Mouse (Mus musculus) hindbrain, embryonic 13.5 days (tissue): Measurements from ENCODE around the gene Litaf. TPM values are rescaled to one million over a fixed set of nuclear protein-coding genes. Genes with fewer than 3 reads are reported as not detected.

Experiments used
- ATAC-seq: fragments of 200-750 bp; cut with Nextera tagmentation; 2 replicates; pipeline ENCODE4 v1.8.0; 2017; ENCODE audit warnings: moderate TSS enrichment; ENCODE audit not compliant: low FRiP score
- H3K27ac ChIP-seq: fragments of 300-500 bp; sonication (generic); 2 replicates; pipeline ENCODE4 v1.5.1; 2015; ENCODE audit warnings: inconsistent platforms, mild to moderate bottlenecking, moderate library complexity
- H3K27me3 ChIP-seq: fragments of 300-500 bp; sonication (generic); 2 replicates; pipeline ENCODE4 v1.6.1; 2015; ENCODE audit warnings: mild to moderate bottlenecking, inconsistent platforms
- H3K36me3 ChIP-seq: fragments of 300-500 bp; sonication (generic); 2 replicates; pipeline ENCODE4 v1.6.1; 2015; ENCODE audit warnings: mild to moderate bottlenecking, inconsistent platforms
- H3K4me1 ChIP-seq: fragments of 300-500 bp; sonication (generic); replicated peaks from 2 replicates; pipeline ENCODE4 v1.6.1; 2015; ENCODE audit warnings: inconsistent platforms
- H3K4me2 ChIP-seq: fragments of 300-500 bp; sonication (generic); 2 replicates; pipeline ENCODE4 v1.6.1; 2015; ENCODE audit warnings: inconsistent platforms, mild to moderate bottlenecking, moderate library complexity
- H3K4me3 ChIP-seq: fragments of 300-500 bp; sonication (generic); 2 replicates; pipeline ENCODE4 v1.5.1; 2015; ENCODE audit warnings: mild to moderate bottlenecking, inconsistent platforms
- H3K9ac ChIP-seq: fragments of 300-500 bp; sonication (generic); 2 replicates; pipeline ENCODE4 v1.6.1; 2015; ENCODE audit warnings: mild to moderate bottlenecking, inconsistent platforms
- H3K9me3 ChIP-seq: fragments of 300-500 bp; sonication (generic); 2 replicates; pipeline ENCODE4 v1.6.1; 2016; ENCODE audit warnings: inconsistent platforms
- WGBS: fragments of 180-500 bp; shearing (Covaris S2); methylation state at CpG from one replicate; pipeline ENCODE4 v1.1.7; 2015; 5-methylcytosine and 5-hydroxymethylcytosine counted together
- polyA plus RNA-seq: library from polyadenylated mRNA; unstranded; fragments of >200 nt; fragmentation: Nextera tagmentation; extraction: Ambion mirVana; gene quantifications from 2 replicates; pipeline ENCODE4 v1.2.1, GENCODE M21; 2015

Gene Litaf
- polyA plus RNA-seq, 1 experiment from 2014 or later, result 36.4 TPM

DNA sequence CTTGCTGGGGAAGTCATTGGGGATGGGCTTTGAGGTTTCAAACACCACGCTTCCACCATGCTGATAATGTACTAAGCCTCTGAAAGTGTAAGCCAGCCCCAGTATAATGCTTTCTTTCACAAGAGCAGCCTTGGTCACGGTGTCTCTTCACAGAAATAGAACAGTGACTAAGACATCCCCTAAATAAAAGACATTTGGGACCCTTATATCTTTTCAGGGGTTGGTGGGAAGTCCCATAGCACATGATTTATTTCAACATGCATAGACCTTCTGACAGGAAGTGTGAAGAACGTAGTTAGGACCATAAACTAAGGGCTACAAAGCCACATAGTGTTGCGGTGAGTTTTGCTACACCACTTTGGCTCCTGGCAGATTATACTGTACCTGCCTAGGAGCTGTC is 69.4 kb downstream of the Litaf start:
- Histone ChIP-seq H3K9me3 (0 out of 2 replicates have a peak, but pooled peaks cover under 1% of the 10 kb centered on the region), H3K4me1 (peaks cover 6% of the 10 kb centered on the region; the same call in 1 of the 2 replicates), H3K9ac (no peak overlapping the region), H3K4me3 (no peak overlapping the region), H3K27ac (no peak overlapping the region), H3K36me3 (no peaks in the 10 kb centered on the region), H3K27me3 (no peaks in the 10 kb centered on the region), H3K4me2 (no peak overlapping the region)
- WGBS, result 85% methylated on average over 4 of the region's 4 CpGs
- no peak for ATAC-seq

- ATAC-seq, result peak; percentile 93
- H3K27ac ChIP-seq, result peak overlapping the region; percentile 69
- H3K27me3 ChIP-seq, result no peaks in the 10 kb centered on the region
- WGBS, result 7% methylated on average over 35 of the region's 35 CpGs
- peak overlapping the region; percentile 65 for H3K4me3 ChIP-seq
- H3K4me2 ChIP-seq, result peak overlapping the region; percentile 94
- H3K4me1 ChIP-seq, result peaks cover 6% of the 10 kb centered on the region; the same call in 1 of the 2 replicates
- H3K36me3 ChIP-seq, result peaks cover 3% of the 10 kb centered on the region; the same call in 1 of the 2 replicates
- peak overlapping the region; percentile 72 for H3K9ac ChIP-seq
- peaks cover 13% of the 10 kb centered on the region for H3K9me3 ChIP-seq
Measured at GRCm38 (mm10) chr16:10993032-10993744, 72.8 kb downstream of the Litaf start.

GRCm38 (mm10) chr16:10992090-10993031 is 73.6 kb downstream of the Litaf start:
- H3K9ac ChIP-seq, result peak overlapping the region; percentile 72
- peaks cover 6% of the 10 kb centered on the region; the same call in 1 of the 2 replicates for H3K4me1 ChIP-seq
- H3K36me3 ChIP-seq, result peaks cover 3% of the 10 kb centered on the region; the same call in 1 of the 2 replicates
- H3K27me3 ChIP-seq, result no peaks in the 10 kb centered on the region
- WGBS, result under 1% methylated on average over 52 of the region's 52 CpGs
- peak overlapping the region; percentile 94 for H3K4me2 ChIP-seq
- peaks cover 13% of the 10 kb centered on the region for H3K9me3 ChIP-seq
- peak overlapping the region; percentile 69 for H3K27ac ChIP-seq
- peak; percentile 82 for ATAC-seq
- peak overlapping the region; percentile 65 for H3K4me3 ChIP-seq

GRCm38 (mm10) chr16:10991737-10992089 is 74.2 kb downstream of the Litaf start:
- 0 out of 2 replicates have a peak overlapping the region, but pooled peaks have one; percentile 72 for H3K9ac ChIP-seq
- no peak for ATAC-seq
- WGBS, result 51% methylated on average over 5 of the region's 5 CpGs
- peak overlapping the region; percentile 65 for H3K4me3 ChIP-seq
- peaks cover 6% of the 10 kb centered on the region; the same call in 1 of the 2 replicates for H3K4me1 ChIP-seq
- peaks cover 13% of the 10 kb centered on the region for H3K9me3 ChIP-seq
- H3K27ac ChIP-seq, result no peak overlapping the region
- H3K4me2 ChIP-seq, result peak overlapping the region; percentile 94
- H3K36me3 ChIP-seq, result peaks cover 3% of the 10 kb centered on the region; the same call in 1 of the 2 replicates
- H3K27me3 ChIP-seq, result no peaks in the 10 kb centered on the region

GRCm38 (mm10) chr16:10990763-10991162 is 75.2 kb downstream of the Litaf start:
- WGBS, result 93% methylated on average over 4 of the region's 4 CpGs
- H3K4me3 ChIP-seq, result no peak overlapping the region
- H3K27ac ChIP-seq, result no peak overlapping the region
- no peaks in the 10 kb centered on the region for H3K27me3 ChIP-seq
- ATAC-seq, result no peak
- H3K4me1 ChIP-seq, result peaks cover 6% of the 10 kb centered on the region; the same call in 1 of the 2 replicates
- H3K36me3 ChIP-seq, result peaks cover 3% of the 10 kb centered on the region; the same call in 1 of the 2 replicates
- H3K9ac ChIP-seq, result no peak overlapping the region
- no peak overlapping the region for H3K4me2 ChIP-seq
- H3K9me3 ChIP-seq, result peaks cover 13% of the 10 kb centered on the region

DNA sequence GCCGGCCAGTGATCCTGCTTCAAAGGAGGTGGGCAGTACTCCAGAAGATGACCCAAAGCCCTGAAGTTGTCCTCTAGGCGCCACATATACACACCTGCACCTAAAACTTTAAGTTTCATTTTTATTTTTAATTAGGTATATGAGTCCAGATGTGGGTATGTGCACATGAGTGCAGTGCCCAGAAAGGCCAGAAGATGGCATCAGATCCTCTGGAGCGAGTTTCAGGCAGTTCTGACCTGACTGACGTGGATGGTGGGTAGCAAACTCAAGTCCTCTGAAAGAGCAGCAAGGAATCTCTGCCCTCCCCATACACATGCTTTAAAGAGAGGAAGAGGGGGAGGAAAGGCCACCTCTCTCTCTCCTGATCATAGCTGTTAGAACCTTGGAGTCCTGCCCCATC is 76.1 kb downstream of the Litaf start:
- Histone ChIP-seq H3K27me3 (no peaks in the 10 kb centered on the region), H3K4me3 (no peak overlapping the region), H3K4me1 (peaks cover 6% of the 10 kb centered on the region; the same call in 1 of the 2 replicates), H3K27ac (no peak overlapping the region), H3K36me3 (peaks cover 3% of the 10 kb centered on the region; the same call in 1 of the 2 replicates), H3K4me2 (no peak overlapping the region), H3K9me3 (peaks cover 13% of the 10 kb centered on the region), H3K9ac (no peak overlapping the region)
- ATAC-seq, result no peak
- WGBS, result 93% methylated on average over 4 of the region's 4 CpGs

GRCm38 (mm10) chr16:10989361-10989760 is 76.6 kb downstream of the Litaf start:
- no peak overlapping the region for H3K4me3 ChIP-seq
- 91% methylated on average over 6 of the region's 6 CpGs for WGBS
- H3K4me2 ChIP-seq, result no peak overlapping the region
- H3K9me3 ChIP-seq, result peaks cover 13% of the 10 kb centered on the region
- no peak for ATAC-seq
- H3K9ac ChIP-seq, result no peak overlapping the region
- peaks cover 6% of the 10 kb centered on the region; the same call in 1 of the 2 replicates for H3K4me1 ChIP-seq
- no peak overlapping the region for H3K27ac ChIP-seq
- H3K27me3 ChIP-seq, result no peaks in the 10 kb centered on the region
- H3K36me3 ChIP-seq, result peaks cover 3% of the 10 kb centered on the region; the same call in 1 of the 2 replicates

DNA sequence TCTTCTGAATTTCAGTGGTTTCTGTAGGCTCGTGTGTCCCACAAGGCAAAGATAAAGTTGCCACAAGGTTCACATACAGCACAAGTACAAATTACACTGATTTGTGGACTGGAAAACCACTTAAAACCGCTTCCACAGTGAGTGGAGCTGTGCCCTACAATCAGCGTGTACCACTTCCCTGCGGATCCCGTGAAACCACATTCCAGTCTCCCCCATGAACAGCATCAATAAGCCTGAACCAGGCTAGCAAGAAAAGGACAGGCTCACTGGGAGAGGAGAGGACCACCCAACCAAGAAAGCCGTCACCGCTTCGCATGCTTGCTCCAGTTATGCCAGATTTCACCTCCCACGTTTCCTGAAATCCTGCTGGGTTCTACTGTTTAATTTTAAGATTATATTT is 77.7 kb downstream of the Litaf start:
- H3K4me1 ChIP-seq, result no peaks in the 10 kb centered on the region; the same call in 1 of the 2 replicates
- peaks cover 13% of the 10 kb centered on the region for H3K9me3 ChIP-seq
- peaks cover 3% of the 10 kb centered on the region; the same call in 1 of the 2 replicates for H3K36me3 ChIP-seq
- H3K27ac ChIP-seq, result no peak overlapping the region
- no peak overlapping the region for H3K4me3 ChIP-seq
- no peak overlapping the region for H3K9ac ChIP-seq
- no peak for ATAC-seq
- no peaks in the 10 kb centered on the region for H3K27me3 ChIP-seq
- 84% methylated on average over 9 of the region's 9 CpGs for WGBS
- H3K4me2 ChIP-seq, result no peak overlapping the region

DNA sequence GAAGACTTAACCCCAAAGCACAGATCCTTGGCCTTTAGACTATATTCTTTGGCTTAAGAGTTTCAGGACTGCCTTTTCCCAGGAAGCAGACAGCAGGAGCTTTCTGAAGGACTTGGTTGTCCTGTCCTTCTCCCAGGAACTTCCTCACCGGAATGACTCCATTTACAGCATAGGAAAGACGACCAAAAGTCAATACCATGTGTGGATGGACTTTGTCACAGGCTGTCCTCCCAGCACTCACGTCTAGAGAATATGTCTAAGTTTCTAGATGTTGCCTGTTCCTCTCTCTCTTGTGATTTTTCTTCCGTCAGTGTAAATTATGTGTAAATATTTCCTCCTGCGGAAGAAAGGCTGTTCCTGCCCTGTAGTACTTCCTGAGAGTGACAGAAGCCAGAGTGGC is 81.4 kb downstream of the Litaf start:
- Histone ChIP-seq H3K4me2 (no peak overlapping the region), H3K4me3 (no peak overlapping the region), H3K4me1 (peaks cover 6% of the 10 kb centered on the region), H3K36me3 (no peaks in the 10 kb centered on the region), H3K27ac (no peak overlapping the region), H3K9me3 (no peaks in the 10 kb centered on the region), H3K27me3 (no peaks in the 10 kb centered on the region), H3K9ac (no peak overlapping the region)
- ATAC-seq, result no peak
- WGBS, result 79% methylated on average over 5 of the region's 5 CpGs

DNA sequence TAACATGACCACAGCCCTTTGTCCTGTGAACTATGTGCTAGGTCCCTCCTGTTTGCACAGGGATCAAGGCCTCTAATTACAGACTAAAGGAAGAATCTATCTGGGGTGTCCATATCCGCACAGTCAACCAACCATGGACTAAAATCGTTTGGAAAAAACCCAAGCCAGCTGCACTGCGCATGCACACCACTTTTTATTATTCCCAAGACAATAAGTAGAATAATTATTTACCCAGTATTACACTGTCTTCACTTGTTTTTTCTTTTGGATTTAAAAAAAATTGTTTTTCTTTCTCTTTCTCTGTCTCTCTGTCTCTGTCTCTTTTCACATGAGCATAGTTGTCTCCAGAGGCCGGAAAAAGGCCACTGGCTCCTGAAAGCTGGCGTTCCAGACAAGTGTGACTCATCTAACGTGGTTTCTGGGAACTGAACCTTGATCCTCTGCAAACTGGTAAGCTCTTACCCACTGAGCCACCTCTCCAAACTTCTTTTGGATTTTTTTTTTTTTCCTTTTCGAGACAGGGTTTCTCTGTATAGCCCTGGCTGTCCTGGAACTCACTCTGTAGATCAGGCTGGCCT is 84.4 kb downstream of the Litaf start:
- WGBS, result 66% methylated on average over 7 of the region's 7 CpGs
- no peaks in the 10 kb centered on the region for H3K36me3 ChIP-seq
- no peak overlapping the region for H3K27ac ChIP-seq
- peaks cover 17% of the 10 kb centered on the region for H3K4me1 ChIP-seq
- H3K9ac ChIP-seq, result no peak overlapping the region
- H3K27me3 ChIP-seq, result no peaks in the 10 kb centered on the region
- H3K9me3 ChIP-seq, result no peaks in the 10 kb centered on the region
- H3K4me2 ChIP-seq, result no peak overlapping the region
- H3K4me3 ChIP-seq, result no peak overlapping the region
- no peak for ATAC-seq

- Histone ChIP-seq H3K4me2 (no peak overlapping the region), H3K4me1 (peaks cover 24% of the 10 kb centered on the region), H3K27ac (peak overlapping the region; percentile 30), H3K9ac (no peak overlapping the region), H3K27me3 (no peaks in the 10 kb centered on the region), H3K9me3 (no peaks in the 10 kb centered on the region), H3K4me3 (no peak overlapping the region), H3K36me3 (no peaks in the 10 kb centered on the region)
- 45% methylated on average over 11 of the region's 11 CpGs for WGBS
- 0 out of 2 replicates have a peak, but pooled peaks have one; percentile 24 for ATAC-seq
Measured at GRCm38 (mm10) chr16:10979064-10979803, 86.7 kb downstream of the Litaf start.
